Mouse (Mus musculus) small intestine, adult 10 weeks (tissue): ENCODE results near the gene Rcbtb1. TPM values are rescaled to one million over a fixed set of nuclear protein-coding genes. Genes with fewer than 3 reads are reported as not detected.

Experiments used
- polyA plus RNA-seq: library from polyadenylated mRNA; stranded (reverse); fragments of 350-450 nt; fragmentation: Illumina TruSeq; extraction: RNeasy Lipid Tissue Mini Kit (QIAGEN cat#74804); gene quantifications from one replicate; pipeline ENCODE4 v1.2.3, GENCODE M21; 2014; ENCODE audit warnings: low replicate concordance

Rcbtb1 gene
- polyA plus RNA-seq, result 101 TPM

DNA sequence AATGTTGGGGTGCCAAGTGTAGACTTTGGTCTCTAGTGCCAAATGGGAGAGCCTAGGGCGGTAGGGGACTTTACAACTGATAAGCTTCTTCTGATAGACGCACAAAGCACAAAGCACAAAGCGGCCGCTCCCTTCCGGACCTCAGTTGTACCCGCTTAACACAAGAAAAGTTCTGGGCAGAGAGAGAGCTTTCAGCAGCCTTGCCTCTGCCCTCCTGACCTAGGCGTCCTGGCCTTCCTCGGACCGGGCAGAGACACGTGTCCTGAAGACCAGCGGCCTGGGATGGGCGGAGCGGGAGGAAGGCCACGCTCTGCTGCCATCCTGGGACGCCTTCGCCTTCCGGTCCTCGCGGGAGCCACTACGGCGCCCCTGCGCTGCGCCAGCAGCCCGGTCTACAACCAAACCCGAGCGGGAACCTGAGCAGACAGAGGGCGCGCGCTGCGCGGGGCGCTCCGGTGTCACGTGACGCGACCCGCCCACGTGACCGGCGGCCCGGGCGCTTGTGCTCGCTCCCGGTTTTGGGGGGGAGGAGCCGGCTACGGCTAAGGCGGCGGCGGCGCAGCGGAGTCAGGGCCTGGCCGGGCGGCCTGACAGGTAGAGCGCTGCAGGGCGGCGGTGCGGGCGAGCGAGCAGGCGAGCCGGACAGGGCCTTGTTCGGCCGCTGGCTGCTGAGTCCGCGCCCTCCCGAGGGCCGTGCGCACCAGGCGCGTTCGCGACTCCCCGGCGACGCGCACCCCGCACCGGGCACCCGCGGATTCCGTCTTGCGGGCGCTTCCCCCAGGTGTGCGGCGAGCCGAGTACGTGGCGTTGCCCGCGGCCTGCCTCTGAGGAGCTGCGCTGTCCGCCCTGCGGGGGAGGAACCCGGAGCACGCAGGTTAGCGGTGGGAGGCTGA is at the start of gene Rcbtb1:
Rcbtb1 (plus strand) TSS at position 499 of the 893 bp plus-strand sequence.

GRCm38 (mm10) chr14:59178649-59179048 is 22.4 kb upstream of the Rcbtb1 start, which contains the start of gene Gm5142:
Gene Gm5142 (minus strand): TSS chr14:59178749.

DNA sequence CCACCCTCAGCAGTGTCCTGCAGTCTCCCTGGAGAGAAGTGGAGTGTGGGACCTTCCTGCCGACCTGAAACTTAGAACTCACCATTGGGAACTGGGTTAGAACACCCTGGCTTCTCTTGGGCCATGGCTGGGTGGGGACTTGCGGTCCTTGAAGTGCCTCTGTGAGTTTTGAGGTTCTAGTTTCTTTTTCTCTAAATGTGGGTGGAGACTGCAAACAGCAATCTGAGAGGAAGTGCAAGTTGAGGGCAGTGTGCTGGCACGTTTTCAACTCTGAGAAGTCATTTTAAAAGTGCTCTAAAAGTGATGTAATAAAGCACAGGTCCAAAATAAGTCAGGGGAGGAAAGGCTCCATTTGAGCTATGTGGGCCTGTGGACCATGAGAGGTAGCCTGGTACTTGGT is 59.0 kb downstream of the Rcbtb1 start, which contains the start of gene Gm6904:
Gm6904 (minus strand) TSS at position 161 of the 400 bp plus-strand sequence.

Other genes with a start within 250 kb of the Rcbtb1 start
- not detected for gene 1700129C05Rik, start 58.3 kb upstream of the Rcbtb1 start, polyA plus RNA-seq
- gene Gm5142, start 22.5 kb upstream of the Rcbtb1 start, polyA plus RNA-seq, result not detected
- gene Gm6904, start 59.0 kb downstream of the Rcbtb1 start, polyA plus RNA-seq, result not detected
- 0.63 TPM for gene Phf11a, start 96.3 kb downstream of the Rcbtb1 start, polyA plus RNA-seq
- 6.5 TPM for gene Phf11b, start 140.1 kb downstream of the Rcbtb1 start, polyA plus RNA-seq
- 18.6 TPM for gene Phf11d, start 164.3 kb downstream of the Rcbtb1 start, polyA plus RNA-seq
- 6.2 TPM for gene Phf11c, start 194.2 kb downstream of the Rcbtb1 start, polyA plus RNA-seq
- gene Setdb2, start 239.7 kb downstream of the Rcbtb1 start, polyA plus RNA-seq, result 20.5 TPM
- gene Cab39l, start 239.8 kb downstream of the Rcbtb1 start, polyA plus RNA-seq, result 79.4 TPM